Mouse (Mus musculus): ENCODE data around the gene Ldlr.

The Ldlr gene

DNA sequence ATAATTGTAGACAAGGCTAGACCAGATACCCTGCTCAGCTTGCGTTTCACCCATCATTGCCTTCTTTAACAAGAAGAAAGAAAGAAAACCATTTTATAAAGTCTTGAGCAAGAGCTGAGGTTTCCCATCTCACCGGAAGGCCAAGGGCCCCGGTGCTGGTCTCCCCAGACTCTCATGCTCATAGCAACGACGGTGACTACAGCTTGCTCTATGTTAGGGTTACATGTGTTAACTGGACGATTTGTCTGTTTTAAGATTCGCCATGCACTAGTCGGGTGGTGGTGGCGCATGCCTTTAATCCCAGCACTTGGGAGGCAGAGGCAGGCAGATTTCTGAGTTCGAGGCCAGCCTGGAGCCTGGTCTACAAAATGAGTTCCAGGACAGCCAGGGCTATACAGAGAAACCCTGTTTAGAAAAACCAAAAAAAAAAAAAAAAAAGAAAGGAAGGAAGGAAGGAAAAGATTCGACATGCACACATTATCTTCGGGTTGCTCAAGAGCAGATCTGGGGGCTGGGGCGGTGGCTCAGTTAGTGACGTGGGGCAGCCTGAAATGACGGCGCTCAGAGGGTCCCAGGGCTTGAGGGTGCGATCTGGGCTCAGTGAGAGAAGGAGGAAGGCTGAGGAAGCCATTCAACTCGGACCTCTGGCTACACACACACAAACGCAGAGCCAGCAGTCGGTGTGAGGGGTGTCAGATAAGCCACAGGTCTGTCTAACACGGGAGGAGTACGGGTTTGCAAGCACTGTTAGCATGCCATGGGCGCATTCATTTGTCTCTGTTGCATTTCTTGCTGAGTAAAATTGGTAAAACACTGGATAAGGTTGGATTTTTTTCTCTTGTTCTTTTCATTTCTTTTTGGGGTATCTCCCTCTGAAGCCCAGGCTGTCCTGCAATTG is 2.2 kb downstream of the Ldlr start:
- DNase-seq (ENCODE audit: low spot score in 2 of 2): no peak

DNA sequence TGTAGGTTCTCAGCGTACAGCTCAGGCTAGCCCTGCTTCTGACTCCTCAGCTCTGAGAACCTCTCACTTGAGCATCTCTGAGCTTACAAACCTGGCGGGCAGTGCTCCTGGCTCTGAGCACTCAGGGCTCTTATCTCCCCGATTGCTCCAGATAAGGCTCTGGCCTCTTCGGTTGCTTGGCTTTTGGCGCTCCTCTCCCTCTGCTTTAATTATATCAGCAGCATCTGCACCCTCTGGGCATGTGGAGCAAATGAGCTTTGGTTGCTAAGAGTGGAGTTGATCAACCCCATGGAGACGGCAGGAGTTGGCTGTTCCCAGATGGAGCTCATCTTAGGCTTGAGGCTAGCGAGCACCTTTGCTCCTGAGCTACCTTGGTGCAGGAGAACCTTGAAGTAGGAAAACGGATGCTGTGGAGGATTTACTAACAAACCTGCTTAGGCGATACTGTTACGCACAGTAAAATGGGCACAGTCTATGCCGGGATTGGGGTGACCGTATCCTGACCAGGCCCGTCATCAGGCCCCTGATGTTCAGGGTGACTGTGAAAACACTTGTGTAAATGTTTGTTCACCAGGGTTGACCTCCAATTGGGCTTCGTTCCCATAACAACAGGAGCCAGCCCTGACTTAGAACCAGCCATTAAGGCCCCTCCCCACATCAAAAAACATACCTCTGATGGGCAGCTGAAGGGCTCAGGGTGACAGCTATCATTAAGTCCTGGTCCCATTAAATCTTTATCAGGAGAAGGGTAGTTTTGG is 3.1 kb downstream of the Ldlr start:
- DNase-seq (ENCODE audit: low spot score in 2 of 2): no peak

DNA sequence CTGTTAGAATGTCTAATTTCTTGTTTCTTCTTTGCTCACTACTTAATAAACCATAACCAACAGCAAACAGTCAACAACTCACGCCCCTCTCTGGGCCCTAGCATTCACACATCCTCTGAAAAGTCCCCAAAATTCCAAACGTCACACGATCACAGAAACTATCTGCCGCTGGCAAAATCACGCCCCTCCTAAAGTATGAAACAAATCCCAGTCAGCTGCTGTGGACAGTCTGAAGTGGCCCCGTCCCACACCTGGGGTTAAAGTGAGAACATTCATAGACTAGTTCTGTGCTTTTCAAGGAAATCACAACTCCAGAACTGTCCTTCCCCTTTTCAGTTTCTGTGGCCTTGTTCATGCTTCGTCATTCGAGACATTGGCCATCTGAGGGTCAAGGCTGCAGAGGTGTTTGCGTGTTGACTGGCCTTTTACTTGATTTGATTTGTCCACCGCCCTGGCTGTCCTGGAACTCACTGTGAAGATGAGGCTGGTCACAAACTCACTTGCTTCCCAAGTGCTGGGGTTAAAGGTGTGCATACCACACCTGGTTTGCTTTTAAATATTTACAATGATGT is 5.1 kb downstream of the Ldlr start:
- DNase-seq (ENCODE audit: low spot score in 2 of 2): no peak

DNA sequence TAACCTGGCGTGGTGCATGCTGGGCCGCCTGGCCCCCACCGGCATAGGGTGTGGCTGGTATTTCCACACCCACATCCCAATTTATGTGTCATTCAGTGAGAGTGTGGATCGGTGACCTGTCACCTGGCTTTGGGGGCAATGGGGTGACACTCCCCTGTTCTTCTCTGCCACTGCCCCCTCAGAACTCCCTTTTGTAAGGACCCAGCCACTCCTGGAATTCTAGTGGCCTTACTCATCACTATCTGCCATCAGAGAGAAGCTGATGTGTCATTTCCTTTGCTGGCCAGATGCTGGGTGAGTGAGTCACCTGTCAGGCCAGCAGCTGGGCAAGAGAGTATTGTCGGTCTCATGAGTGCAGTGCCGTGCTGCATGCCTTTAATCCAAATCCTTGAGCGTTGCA is 6.0 kb downstream of the Ldlr start:
- no peak for DNase-seq (ENCODE audit: low spot score in 2 of 2)

DNA sequence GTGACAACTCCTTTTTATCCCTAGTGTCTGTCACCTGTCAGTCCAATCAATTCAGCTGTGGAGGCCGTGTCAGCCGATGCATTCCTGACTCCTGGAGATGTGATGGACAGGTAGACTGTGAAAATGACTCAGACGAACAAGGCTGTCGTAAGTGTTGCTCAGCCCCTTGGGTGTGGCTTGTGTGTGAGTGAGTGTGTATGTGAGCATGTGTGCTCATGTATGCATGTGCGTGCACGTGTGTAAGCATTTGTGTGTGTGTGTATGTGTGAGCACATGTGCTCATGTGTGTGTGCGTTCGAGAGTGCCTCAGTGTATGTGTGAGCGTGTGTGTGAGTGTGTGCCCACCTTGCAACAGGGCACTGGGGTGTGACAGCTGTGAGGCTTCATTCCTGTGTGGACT is 9.0 kb downstream of the Ldlr start:
- no peak for DNase-seq (ENCODE audit: low spot score in 2 of 2)

DNA sequence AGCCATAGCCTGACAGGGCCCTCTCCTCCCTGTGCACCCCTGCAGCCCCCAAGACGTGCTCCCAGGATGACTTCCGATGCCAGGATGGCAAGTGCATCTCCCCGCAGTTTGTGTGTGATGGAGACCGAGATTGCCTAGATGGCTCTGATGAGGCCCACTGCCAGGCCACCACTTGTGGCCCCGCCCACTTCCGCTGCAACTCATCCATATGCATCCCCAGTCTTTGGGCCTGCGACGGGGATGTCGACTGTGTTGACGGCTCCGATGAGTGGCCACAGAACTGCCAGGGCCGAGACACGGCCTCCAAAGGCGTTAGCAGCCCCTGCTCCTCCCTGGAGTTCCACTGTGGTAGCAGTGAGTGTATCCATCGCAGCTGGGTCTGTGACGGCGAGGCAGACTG is 10.2 kb downstream of the Ldlr start:
- DNase-seq (ENCODE audit: low spot score in 2 of 2): no peak

DNA sequence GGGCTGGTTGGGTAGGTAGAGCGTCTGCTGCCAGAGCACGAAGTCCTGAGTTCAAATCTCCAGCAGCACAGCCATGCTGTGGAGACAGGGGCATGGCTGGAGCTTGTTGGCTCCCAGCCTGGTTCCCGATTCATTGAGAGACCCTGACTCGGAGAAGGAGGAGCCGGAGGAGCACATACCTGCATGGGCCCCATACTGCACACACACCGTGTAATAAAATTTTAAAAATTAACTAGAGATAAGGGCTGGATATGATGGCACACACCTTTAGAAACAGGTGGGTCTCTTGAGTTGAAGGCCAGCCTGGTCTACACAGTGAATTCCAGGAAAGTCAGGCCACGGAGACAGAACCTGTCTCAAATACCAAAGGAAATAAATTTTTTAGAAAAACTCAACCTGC is 10.7 kb downstream of the Ldlr start:
- no peak for DNase-seq (ENCODE audit: low spot score in 2 of 2)

DNA sequence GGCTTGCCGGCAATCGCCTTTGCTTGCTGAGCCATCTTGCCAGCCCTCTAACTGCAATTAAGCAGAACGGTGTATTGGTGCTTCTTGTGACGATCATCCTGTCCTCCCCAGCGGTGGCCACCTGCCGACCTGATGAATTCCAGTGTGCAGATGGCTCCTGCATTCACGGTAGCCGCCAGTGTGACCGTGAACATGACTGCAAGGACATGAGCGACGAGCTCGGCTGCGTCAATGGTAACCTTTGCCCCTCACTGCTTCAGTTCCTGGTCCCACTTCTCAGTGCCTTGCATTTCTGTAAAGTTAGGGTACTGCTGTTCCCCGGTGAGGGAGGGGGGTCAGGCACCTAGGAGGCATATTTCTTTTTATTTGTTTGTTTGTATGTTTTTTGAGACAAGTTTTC is 11.8 kb downstream of the Ldlr start:
- no peak for DNase-seq (ENCODE audit: low spot score in 2 of 2)

DNA sequence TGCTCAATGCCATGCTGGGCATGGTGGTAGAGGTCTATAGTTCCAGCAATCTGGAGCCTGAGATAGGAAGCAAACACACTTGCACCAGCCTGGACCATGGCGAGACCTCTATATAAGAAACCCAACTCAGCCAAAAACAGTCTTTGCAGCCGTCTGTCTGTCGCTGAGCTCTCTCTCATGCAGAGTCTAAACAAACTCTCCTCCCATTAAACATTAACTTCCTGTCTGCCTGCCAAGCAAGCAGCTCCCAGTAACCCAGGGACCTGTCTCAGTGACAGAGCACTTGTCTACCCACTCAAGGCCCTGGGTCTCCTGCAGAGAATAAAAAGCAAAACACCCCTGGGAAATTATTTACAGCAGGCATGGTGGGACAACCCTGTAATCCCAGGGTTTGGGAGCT is 13.3 kb downstream of the Ldlr start:
- no peak for DNase-seq (ENCODE audit: low spot score in 2 of 2)

DNA sequence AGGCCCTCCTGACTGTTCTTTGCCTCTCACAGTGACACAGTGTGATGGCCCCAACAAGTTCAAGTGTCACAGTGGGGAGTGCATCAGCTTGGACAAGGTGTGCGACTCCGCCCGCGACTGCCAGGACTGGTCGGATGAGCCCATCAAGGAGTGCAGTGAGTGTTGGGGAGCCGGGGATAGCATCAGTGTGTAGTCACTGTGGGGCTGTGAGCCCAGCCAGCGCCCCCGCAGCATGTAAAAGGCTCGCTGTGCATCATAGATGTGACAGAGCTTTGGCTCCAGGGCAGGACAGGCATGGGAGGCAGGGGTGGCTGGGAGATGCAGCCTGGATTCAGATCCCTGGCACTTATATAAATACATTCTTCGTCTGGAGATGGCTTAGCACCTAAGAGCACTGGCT is 13.9 kb downstream of the Ldlr start:
- no peak for DNase-seq (ENCODE audit: low spot score in 2 of 2)

DNA sequence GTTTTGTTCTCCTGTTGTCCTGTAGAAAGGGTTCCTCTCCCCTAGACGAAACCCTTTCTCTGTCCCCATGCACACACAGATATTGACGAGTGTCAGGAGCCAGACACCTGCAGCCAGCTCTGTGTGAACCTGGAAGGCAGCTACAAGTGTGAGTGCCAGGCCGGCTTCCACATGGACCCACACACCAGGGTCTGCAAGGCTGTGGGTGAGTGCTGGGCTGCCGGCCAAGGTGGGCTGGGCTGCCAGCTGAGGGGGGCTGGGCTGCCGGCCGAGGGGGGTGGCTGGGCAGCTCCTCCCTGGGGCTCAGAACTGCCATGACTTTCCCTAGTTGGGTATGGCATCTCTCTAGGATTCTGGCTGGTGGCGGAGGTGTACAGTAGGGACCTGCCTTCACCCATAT is 15.5 kb downstream of the Ldlr start:
- no peak for DNase-seq (ENCODE audit: low spot score in 2 of 2)

DNA sequence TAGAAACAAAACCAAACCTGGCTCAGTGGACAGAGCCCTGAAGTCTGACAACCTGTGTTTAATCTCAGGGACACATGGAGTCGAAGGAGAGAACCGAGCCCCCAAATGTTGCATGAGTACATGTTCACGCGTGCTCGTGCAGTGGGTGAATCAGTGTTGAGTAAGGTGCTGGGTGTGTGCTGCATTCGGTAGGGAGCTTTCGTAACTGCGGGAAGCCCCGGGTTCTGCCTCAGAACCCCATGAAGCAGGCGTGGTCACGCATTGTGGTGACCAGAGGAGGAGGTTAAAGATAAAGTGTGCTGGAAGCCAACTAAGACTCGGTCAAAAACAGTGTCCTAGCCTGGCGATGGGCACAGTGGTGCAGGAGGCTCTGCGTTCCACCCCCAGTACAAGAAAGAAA is 17.1 kb downstream of the Ldlr start:
- no peak for DNase-seq (ENCODE audit: low spot score in 2 of 2)

DNA sequence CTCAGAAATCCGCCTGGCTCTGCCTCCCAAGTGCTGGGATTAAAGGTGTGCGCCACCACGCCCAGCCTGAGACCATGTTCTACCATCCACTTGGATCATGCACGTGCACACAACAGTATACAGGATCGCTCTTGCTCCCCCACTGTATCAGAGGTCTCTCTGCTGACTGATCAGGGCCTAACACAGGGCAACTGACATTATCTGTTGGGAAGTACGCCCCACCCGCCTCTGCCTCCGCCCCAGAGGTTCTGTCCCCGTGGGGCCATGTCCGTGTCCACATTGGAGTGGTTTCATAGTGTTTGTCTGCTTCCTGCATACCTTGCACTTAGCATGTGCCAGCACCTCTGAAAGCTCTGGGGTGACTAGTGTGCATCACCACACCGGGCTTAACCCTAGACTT is 18.2 kb downstream of the Ldlr start:
- no peak for DNase-seq (ENCODE audit: low spot score in 2 of 2)

DNA sequence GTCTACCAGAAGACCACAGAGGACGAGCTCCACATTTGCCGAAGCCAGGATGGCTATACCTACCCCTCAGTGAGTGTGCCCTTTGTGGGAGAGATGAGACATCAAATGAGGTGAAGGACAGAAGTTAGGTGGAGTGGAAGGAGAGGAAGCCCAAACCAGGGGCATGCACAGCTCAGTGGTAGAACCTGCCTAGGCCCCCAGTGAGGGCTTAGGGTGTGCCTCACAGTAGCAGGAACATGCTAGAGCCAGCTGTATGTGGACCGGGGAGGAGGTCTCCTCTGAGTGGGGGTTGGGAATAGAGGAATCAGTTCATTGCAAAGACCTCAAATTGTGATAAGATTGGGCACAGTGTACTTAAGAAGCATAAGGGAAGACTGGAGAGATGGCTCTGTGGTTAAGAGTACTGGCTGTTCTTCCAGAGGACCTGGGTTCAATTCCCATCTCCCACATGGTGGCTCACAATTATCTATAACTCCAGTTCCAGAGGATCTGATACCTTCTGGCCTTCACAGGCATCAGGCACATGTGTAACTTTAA is 24.0 kb downstream of the Ldlr start:
- DNase-seq (ENCODE audit: low spot score in 2 of 2): no peak

DNA sequence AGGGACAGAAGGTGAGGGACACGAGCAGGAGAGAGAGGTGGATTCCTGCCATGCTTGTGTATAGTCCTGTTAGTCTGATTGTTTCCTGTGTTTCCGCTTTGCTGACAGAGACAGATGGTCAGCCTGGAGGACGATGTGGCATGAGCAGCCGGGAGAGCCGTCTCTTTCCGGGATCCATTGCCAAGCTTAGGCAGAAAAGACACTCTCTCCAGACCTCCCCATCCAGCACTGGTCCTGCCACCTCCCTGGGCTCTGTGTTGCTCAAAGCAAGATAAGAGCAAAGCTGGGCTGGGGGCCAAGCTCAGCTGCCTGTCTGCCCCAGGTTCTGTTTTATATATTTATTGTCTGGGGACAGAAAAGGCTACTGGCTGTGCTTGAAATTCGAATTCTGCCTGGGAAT is 24.8 kb downstream of the Ldlr start:
- DNase-seq (ENCODE audit: low spot score in 2 of 2): peak in 1 of 2 experiments; percentile 21

DNA sequence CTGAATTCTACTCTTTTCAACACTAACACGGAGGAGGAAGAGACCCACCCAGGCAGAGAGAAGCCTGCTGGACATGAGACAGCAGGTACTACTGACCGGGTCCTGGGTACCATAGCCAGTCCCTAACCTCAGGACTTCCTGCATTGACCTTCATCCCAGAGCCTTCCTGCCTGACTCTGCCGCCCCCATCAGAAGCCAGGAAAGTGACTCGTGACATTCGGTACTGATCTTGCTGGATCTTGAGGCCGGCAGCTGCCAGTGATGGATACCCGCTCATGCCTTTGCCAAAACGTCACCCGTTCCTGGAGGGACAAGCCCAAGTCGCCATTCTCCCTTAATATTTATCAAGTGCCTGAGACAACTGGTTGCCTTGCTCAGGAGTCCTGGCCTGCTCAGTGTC is 25.2 kb downstream of the Ldlr start:
- no peak for DNase-seq (ENCODE audit: low spot score in 2 of 2)

DNA sequence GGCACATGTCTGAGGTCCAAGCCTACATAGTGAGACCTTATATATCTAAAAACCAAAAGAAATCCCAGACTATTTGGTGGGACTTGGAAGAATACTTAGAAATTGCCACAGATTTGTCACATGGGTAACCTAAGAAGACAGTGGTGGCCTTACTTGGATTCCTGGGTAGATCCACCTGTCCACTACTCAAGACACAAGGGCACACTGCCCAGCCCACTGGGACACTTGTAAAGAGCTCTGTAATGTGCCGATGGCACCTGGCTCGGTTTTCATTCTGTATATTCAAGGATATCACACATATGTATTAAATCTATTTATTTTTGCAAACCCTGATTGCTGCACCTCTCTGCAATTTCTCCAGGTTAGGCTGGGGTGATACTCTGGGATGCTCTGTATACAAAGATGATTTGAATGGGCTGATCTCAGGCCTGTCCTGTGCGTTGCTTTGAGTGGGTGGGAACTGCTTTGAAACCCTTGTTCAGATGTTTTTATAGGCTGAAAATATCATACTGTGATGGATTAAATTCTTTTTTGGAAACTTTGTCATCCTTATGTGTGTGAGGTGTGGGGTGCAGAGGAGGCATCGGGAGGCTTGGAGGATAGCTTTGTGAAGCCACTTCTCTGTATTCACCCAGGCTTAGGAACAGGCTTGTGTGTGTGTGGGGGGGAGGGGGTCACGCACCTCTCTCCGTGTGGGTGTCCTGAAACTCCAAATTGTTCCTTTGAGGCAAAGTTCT is 26.3 kb downstream of the Ldlr start:
- DNase-seq (ENCODE audit: low spot score in 2 of 2): no peak

DNA sequence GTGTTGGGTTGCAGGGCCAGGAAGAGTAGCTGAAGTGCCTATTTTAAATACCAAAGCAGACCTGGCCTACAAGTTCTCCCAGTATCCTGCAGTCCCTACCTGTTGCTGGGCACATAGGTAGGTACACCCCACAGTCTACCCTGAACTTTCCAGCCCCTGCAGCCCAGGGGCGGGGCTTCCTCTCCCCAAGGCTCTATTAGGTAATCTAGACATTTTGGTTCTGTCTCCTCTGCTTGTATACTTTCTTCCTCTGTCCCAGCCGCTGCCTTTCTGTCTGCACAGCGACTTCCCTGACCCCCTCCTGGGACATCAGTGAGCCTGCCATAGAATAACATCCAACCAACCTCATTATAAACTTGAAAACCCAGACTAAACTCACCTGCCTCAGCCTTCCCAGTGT is 27.1 kb downstream of the Ldlr start:
- no peak for DNase-seq (ENCODE audit: low spot score in 2 of 2)

DNA sequence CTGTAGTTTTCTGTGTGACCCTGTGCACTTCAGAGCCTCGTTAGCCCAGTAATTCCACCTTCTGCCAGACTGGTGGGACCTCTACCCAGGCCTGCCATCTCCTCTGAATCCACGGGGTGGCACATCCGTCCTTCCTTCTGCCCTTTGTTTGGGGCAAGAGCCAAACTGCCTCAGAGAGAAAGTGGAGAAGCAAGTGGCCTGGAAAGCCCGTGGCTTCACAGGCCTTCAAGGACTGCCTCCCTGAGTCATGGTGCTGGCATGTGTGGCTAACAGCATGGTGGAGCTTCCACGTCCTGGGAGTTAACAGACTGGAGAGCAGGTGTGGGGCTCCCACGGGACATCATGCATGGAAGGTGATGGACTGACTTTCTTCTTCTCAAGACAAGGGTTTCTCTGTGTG is 28.1 kb downstream of the Ldlr start:
- no peak for DNase-seq (ENCODE audit: low spot score in 2 of 2)

DNA sequence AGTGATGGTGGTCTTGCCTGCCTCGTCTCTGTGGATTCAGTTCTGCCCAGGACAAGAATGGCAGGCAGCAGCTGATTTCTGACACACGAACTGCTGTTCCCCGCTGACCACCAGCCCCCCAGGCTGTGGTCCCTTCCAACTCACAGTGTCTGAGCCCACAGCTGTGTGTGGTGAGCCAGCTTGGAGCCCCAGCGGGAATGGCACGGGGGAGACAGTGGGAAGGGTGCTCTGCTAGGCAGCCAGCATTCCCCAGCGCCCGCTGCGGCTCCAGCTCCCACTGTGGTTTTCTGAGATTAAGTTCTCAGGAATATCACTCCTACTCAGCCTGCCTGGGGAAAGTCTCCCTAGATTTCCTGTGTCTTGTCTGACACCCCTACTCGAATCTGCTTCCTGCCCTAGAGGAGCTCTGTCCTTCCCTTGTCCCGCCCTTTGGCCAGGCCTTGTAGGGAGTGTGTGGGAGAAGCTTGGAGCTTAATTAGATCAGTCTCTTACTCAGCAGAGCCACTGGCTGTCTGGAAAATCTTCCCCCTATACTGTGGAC is 29.0 kb downstream of the Ldlr start:
- peak; percentile 21 to 32 for DNase-seq (ENCODE audit: low spot score in 2 of 2)

DNA sequence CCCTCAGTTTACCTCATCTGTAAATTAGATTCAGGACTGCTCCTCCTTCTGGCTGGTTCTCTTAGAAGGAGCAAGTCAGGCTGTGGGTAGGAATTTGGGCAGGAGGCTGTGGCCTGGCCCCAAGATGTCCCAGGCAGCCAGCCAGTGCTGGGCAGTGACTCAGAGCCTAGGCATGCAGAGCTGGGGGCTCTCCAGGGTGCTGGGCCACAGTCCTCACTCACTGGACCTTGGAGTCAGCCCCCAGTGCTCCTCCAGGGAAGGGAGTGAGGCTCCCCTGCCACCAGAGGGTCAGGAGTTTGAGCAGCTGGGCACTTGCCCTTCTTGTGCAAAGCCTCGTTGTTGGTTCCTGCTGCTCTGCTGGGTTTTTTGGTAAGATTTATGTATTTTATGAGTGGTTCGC is 30.7 kb downstream of the Ldlr start:
- DNase-seq (ENCODE audit: low spot score in 2 of 2): no peak

All from spleen, postnatal 36 days (tissue).